Mouse (Mus musculus): Measurements from ENCODE around the gene Slc6a12.

GRCm38 (mm10) chr6:121392610-121393252 is 49.9 kb downstream of the Slc6a12 start:
- no peak for TF ChIP-seq CTCF (IDR thresholded peaks at IDR 0.05; ENCODE audit: borderline replicate concordance, insufficient read depth, low read length)
- TF ChIP-seq POLR2A (IDR thresholded peaks at IDR 0.05; ENCODE audit: low read depth, low read length): no peak

All from embryonic fibroblast, embryonic 13.5 days (primary cell).